Mouse (Mus musculus): Measurements from ENCODE around the gene Anxa2.

- TF ChIP-seq EP300 (IDR thresholded peaks at IDR 0.05; ENCODE audit: low read depth) = no peak
- TF ChIP-seq CTCF (IDR thresholded peaks at IDR 0.05; ENCODE audit: low read depth) = no peak
Measured at GRCm38 (mm10) chr9:69470362-69470761, 16.9 kb downstream of the Anxa2 start.

Data from heart, postnatal 0 days (tissue).